Mouse (Mus musculus): Measurements from ENCODE around the gene Kcnq1.

DNA sequence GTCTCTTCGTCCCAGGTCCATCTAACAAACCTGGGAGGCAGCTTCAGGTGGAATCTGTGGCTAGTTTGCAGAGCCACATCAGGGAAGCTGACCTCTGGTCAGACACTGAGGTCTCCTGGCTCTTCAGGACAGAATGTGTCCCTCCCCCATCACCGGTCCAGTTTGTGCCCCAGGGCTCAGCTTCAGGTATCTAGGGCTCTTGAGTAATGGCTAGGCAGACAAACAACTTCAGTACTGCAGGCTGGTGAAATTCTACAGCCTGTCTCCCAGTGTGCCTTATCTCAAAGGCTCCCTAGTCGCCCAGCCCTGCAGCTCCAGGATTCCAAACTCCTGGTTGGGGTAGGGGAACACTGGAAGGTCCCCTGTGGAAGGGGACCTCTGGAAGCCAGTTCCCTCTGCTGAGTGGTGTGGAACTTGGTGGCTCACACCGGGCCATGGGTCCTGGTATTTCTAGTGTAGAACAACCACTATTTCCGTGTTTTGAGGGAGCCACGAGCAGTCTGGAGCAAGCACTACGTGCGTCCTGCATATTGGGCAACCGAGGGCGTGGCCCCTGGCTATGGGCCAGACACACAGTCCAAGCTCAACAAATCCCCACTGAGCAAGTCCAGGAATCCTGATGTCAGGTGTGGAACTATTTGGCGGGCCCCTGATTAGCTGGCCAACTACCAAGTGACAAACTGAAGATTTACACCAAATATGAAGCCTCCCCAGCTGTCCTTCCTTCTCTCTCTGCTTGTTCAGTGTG, 207.6 kb downstream of the Kcnq1 start:
- TF ChIP-seq CTCF (IDR thresholded peaks at IDR 0.05; ENCODE audit: control insufficient read depth, insufficient read depth, insufficient read length) = no peak
- no peak for TF ChIP-seq MAX (IDR thresholded peaks at IDR 0.05)

Data from C2C12 (cell line).